Mouse (Mus musculus) liver, embryonic 18 days (tissue): Measurements from ENCODE around the gene Agl. TPM values are rescaled to one million over a fixed set of nuclear protein-coding genes. Genes with fewer than 3 reads are reported as not detected.

Source experiments
- polyA plus RNA-seq: library from polyadenylated mRNA; depleted of rRNA; stranded (reverse); fragments of >200 nt; gene quantifications from 2 replicates; pipeline ENCODE4 v1.2.3, GENCODE M21; 2012; rRNA removed

The Agl gene
- 17.1 and 21.5 TPM in 2 replicates for polyA plus RNA-seq

GRCm38 (mm10) chr3:116807811-116808506, at the start of gene Agl:
Agl (minus strand) TSS chr3:116808166.

GRCm38 (mm10) chr3:116712436-116712881, 95.5 kb downstream of the Agl start, which contains the start of gene Slc35a3:
Slc35a3 (minus strand) TSS chr3:116712831.

Other genes with a start within 250 kb of the Agl start
- gene Lrrc39, start 245.2 kb downstream of the Agl start, polyA plus RNA-seq, result 2.0 and 2.1 TPM in 2 replicates
- 4.7 and 4.8 TPM in 2 replicates for gene Sass6, start 213.2 kb downstream of the Agl start, polyA plus RNA-seq
- gene Trmt13, start 193.6 kb downstream of the Agl start, polyA plus RNA-seq, result 6.9 and 7.7 TPM in 2 replicates
- 19.7 and 19.8 TPM in 2 replicates for gene Mfsd14a, start 145.5 kb downstream of the Agl start, polyA plus RNA-seq
- 0.07 TPM in 1 of 2 replicates, not detected in the other for gene Gm43191, start 126.9 kb downstream of the Agl start, polyA plus RNA-seq
- 6.6 and 7.2 TPM in 2 replicates for gene Slc35a3, start 95.3 kb downstream of the Agl start, polyA plus RNA-seq
- 22.8 and 27.8 TPM in 2 replicates for gene Frrs1, start 51.3 kb upstream of the Agl start, polyA plus RNA-seq
- gene 4930455H04Rik, start 160.1 kb upstream of the Agl start, polyA plus RNA-seq, result 0.02 and 0.05 TPM in 2 replicates
- gene Palmd, start 160.8 kb upstream of the Agl start, polyA plus RNA-seq, result 13.2 and 13.5 TPM in 2 replicates